Mouse (Mus musculus): ENCODE results near the gene Abi3bp.

Gene Abi3bp

GRCm38 (mm10) chr16:56696448-56696847 lies 218.8 kb downstream of the Abi3bp start:
- DNase-seq, result no peak

- DNase-seq, result no peak
Measured at GRCm38 (mm10) chr16:56700898-56701297, 223.2 kb downstream of the Abi3bp start.

- no peak for DNase-seq
Measured at GRCm38 (mm10) chr16:56705731-56706130, 228.1 kb downstream of the Abi3bp start.

GRCm38 (mm10) chr16:56710071-56710470 lies 232.4 kb downstream of the Abi3bp start:
- no peak for DNase-seq

- no peak for DNase-seq
Measured at GRCm38 (mm10) chr16:56715608-56716007, 237.9 kb downstream of the Abi3bp start.

- peak; percentile 42 for DNase-seq
Measured at GRCm38 (mm10) chr16:56716557-56717179, 239.0 kb downstream of the Abi3bp start.

DNA sequence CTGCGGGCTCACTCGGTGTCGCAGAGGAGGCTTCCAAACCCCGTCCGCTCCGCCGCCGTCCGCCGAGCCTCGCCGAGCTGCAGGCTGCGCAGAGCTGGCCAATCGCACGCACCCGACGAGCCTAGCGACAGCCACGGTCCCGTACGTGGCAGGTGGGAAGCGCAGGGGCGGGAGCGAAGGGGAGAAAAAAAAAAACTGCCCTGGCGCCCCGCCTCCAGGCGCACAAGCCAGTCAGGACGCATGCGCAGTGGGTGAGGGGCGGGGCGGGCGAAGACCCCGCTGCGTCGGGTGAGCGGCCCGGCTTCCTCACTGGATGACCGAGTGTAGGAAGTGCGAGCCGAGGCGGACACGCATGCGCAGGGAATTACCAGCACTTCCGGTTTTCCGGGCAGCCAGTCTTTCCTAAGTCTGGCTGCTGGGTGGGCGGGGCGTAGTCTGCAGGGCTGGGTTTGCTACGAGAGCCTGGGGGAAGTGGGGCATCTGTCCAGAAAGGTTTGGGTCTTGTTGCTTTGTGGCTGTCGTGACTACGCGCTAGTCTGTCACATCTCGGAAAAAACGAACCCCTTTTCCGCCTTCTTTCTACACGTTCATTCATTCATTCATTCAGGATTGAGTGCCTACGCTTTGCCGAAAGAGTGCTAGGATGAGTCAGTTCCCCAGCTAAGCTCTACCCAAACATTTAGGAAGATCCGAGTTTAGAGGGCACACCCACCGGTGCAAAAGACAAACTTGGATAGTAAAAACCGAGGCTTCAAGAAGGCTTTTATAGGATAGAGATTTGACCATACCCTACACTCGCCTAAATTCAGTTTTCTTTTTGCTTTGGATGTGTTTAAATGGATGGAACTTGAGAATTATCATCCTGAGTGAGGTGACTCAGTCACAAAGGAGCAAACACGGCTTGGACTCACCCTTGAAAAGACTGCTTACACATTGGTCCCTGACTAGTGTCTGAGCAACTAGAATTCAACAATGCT lies 239.8 kb downstream of the Abi3bp start, which contains the start of gene Tfg:
Gene Tfg, minus strand, starts transcription at position 227 of the 977 bp plus-strand sequence.
- DNase-seq, result peak; percentile 99

DNA sequence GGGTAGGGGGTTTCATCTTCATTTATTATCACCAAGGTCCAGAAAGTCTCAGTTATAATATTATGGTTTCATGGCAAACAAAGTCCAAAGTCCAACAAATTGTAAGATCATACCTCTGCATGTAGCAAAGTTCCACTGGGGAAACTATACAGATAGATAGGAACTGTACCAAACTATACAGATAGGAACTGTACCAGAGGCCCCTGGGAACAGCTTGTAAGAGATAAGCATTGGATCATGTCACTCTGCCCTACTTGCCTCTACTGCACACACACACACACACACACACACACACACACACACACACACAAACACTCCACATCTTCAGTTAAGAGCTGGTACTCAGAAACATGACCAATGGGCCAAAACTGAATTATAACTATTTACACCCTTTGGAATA lies 241.4 kb downstream of the Abi3bp start:
- no peak for DNase-seq

DNA sequence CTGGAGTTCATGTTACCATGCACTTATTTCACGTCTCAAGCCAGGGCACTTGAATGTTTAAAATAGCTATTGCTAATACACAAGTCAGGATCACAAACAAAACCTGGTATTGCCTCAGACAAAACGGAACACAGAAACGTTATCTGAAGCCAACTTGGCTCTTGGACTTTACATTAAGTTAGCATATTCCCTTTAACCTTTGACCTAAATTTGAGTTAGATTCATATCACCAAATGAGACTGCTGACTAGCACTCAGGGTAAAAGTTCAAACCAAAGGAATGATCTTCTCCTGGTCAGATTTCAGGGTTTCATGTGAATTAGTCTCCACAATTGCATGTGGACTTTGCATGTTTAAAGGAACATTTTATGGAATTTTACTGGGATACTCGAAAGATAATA lies 244.7 kb downstream of the Abi3bp start:
- no peak for DNase-seq

DNA sequence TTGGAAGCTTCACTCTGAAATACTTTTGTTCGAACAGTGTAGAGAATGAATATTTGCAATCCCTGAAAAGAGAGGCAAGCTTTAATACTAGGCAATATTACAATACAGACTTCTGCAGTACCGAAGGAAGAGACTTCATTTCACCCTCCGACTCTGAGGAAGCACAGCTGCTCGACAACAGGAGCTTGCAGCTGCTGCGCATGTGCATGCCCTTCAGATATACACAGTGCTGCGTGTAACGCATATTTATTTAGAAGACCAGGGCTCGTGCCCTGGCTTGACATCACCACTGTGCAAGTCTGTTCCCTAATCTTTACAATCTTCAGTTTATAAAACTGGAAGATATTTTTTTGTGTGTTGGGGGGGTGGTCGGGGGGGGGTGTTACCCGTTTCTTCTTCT lies 247.2 kb downstream of the Abi3bp start:
- no peak for DNase-seq

DNA sequence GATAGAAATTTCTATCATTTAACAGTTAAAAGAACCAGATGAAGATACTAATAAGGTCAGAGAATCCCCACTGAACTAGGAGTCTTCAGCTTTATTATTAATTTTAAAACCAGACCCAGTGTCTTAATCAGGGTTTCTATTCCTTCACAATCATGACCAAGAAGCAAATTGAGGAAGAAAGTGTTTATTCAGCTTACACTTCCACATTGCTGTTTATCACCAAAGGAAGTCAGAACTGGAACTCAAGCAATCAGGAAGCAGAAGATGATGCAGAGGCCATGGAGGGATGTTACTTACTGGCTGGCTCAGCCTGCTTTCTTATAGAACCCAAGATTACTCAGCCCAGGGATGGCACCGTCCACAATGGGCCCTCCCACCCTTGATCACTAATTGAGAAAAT lies 251.4 kb downstream of the Abi3bp start:
- no peak for DNase-seq

All from kidney, adult 9 months (tissue).